Mouse (Mus musculus): ENCODE measurements around the gene Vps53. TPM values are rescaled to one million over a fixed set of nuclear protein-coding genes. Genes with fewer than 3 reads are reported as not detected.

The Vps53 gene
- polyA plus RNA-seq, 1 experiment from 2014 or later = 51.0 TPM

DNA sequence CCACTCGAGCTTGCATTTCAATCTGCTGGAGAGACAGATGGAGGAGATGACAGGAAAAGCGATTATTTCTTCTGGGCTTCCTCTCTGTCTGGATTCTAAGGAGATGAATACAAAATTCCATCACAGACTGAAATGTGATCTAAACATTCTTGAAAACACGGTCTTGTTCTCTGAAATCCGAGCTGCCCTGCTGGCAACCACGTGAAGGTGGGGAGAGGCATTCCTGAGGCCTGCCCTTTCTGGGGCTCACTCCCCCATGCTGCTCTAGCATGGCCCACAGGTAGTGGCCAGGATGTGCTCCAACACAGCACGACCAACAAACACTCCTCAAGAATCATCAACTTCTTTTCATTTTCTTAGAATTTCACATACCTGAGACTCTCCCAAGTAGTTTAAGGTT, 19.2 kb downstream of the Vps53 start:
- Histone ChIP-seq H3K36me3 (no peaks in the 10 kb centered on the region), H3K4me2 (replicated peaks) (no peak overlapping the region), H3K4me1 (replicated peaks) (no peaks in the 10 kb centered on the region), H3K27ac (no peak overlapping the region), H3K27me3 (replicated peaks) (no peaks in the 10 kb centered on the region), H3K9me3 (no peaks in the 10 kb centered on the region), H3K4me3 (replicated peaks) (no peak overlapping the region), H3K9ac (no peak overlapping the region)
- WGBS = 38% methylated on average over 6 of the region's 6 CpGs
- ATAC-seq = no peak

GRCm38 (mm10) chr11:76158375-76158774, 21.1 kb downstream of the Vps53 start:
- Histone ChIP-seq H3K27ac (no peak overlapping the region), H3K4me3 (replicated peaks) (no peak overlapping the region), H3K9ac (no peak overlapping the region), H3K4me1 (replicated peaks) (no peaks in the 10 kb centered on the region), H3K4me2 (replicated peaks) (no peak overlapping the region), H3K36me3 (peaks cover 5% of the 10 kb centered on the region; the same call in 1 of the 2 replicates), H3K9me3 (no peaks in the 10 kb centered on the region), H3K27me3 (replicated peaks) (no peaks in the 10 kb centered on the region)
- no peak for ATAC-seq
- 88% methylated on average over 2 of the region's 2 CpGs for whole genome bisulfite sequencing

DNA sequence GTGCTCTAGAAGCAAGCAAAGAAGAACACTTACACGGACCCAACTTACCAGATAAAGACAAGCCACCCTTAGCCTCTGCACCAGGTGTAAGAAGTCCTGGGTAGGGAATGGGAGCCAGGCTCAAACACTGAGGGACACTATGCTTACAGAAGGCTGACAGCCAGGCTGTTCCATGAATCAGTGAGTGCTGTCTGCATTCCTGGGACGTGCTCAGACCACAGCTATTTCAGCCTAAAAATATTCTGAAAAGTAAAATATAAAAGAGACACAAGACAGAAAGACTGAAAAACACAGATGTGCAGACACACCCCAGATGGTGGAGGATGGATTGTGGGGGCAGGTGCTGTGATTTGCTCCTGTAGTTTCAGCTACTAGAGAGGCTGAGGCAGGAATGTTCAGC, 24.6 kb downstream of the Vps53 start:
- Histone ChIP-seq H3K9ac (no peak overlapping the region), H3K4me2 (replicated peaks) (no peak overlapping the region), H3K36me3 (peaks cover 5% of the 10 kb centered on the region; the same call in 1 of the 2 replicates), H3K27me3 (replicated peaks) (no peaks in the 10 kb centered on the region), H3K4me3 (replicated peaks) (no peak overlapping the region), H3K27ac (no peak overlapping the region), H3K4me1 (replicated peaks) (no peaks in the 10 kb centered on the region), H3K9me3 (no peaks in the 10 kb centered on the region)
- WGBS = 63% methylated on average over 2 of the region's 2 CpGs
- ATAC-seq = no peak

- Histone ChIP-seq H3K27ac (no peak overlapping the region), H3K9me3 (no peaks in the 10 kb centered on the region), H3K27me3 (replicated peaks) (no peaks in the 10 kb centered on the region), H3K9ac (no peak overlapping the region), H3K4me1 (replicated peaks) (no peaks in the 10 kb centered on the region), H3K4me2 (replicated peaks) (no peak overlapping the region), H3K36me3 (peaks cover 5% of the 10 kb centered on the region; the same call in 1 of the 2 replicates), H3K4me3 (replicated peaks) (no peak overlapping the region)
- WGBS = 93% methylated on average over 2 of the region's 2 CpGs
- no peak for ATAC-seq
These were observed 25.2 kb downstream of the Vps53 start for GRCm38 (mm10) chr11:76154200-76154599.

DNA sequence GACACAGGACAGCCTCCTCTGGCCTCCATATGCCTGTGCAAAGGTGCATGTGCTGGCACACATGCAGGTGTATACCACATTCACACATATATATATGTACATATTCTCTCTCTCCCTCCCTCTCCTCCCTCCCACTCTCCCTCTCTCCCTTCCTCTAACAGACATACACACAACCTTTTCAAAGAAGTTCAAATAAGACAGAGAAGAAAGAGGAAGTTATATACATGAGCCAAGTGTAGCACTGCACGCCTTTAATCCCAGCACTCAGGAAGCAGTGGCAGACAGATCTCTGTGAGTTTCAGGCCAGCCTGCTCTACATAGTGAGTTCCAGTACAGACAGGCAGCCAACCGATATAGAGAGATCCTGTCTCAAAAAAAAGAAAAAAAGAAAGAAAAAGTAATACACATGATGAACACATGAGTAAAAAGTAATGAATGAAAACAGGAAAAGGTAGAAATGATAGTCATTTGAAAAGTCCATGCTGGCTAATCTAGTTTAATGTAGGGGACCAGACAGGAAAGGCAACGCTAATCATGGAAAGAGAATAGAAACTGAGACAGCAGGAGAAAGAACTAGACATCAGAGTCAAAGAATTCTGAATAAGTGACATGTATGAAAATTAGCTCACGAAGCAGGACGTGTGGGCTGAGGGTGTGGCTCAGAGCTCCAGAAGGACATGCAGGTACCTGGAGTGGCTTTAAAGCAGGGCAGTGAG, 26.1 kb downstream of the Vps53 start:
- H3K4me1 ChIP-seq (replicated peaks) = no peaks in the 10 kb centered on the region
- H3K4me3 ChIP-seq (replicated peaks) = no peak overlapping the region
- no peak overlapping the region for H3K9ac ChIP-seq
- no peak overlapping the region for H3K4me2 ChIP-seq (replicated peaks)
- H3K27ac ChIP-seq = no peak overlapping the region
- 79% methylated on average over 5 of the region's 5 CpGs for WGBS
- H3K36me3 ChIP-seq = peaks cover 5% of the 10 kb centered on the region; the same call in 1 of the 2 replicates
- ATAC-seq = no peak
- H3K27me3 ChIP-seq (replicated peaks) = no peaks in the 10 kb centered on the region
- no peaks in the 10 kb centered on the region for H3K9me3 ChIP-seq

GRCm38 (mm10) chr11:76150980-76151379, 28.5 kb downstream of the Vps53 start:
- ATAC-seq = no peak
- H3K9ac ChIP-seq = no peak overlapping the region
- H3K36me3 ChIP-seq = peaks cover 5% of the 10 kb centered on the region; the same call in 1 of the 2 replicates
- H3K27ac ChIP-seq = no peak overlapping the region
- H3K4me2 ChIP-seq (replicated peaks) = no peak overlapping the region
- H3K4me3 ChIP-seq (replicated peaks) = no peak overlapping the region
- H3K9me3 ChIP-seq = no peaks in the 10 kb centered on the region
- WGBS = 53% methylated on average over 4 of the region's 4 CpGs
- H3K4me1 ChIP-seq (replicated peaks) = peaks cover 5% of the 10 kb centered on the region
- no peaks in the 10 kb centered on the region for H3K27me3 ChIP-seq (replicated peaks)

GRCm38 (mm10) chr11:76148055-76149008, 31.1 kb downstream of the Vps53 start:
- WGBS = 45% methylated on average over 8 of the region's 8 CpGs

GRCm38 (mm10) chr11:76146187-76147010, 33.0 kb downstream of the Vps53 start:
- H3K4me1 ChIP-seq (replicated peaks) = peaks cover 12% of the 10 kb centered on the region
- H3K4me3 ChIP-seq (replicated peaks) = no peak overlapping the region
- H3K9ac ChIP-seq = no peak overlapping the region
- no peak overlapping the region for H3K4me2 ChIP-seq (replicated peaks)
- H3K27ac ChIP-seq = peak overlapping the region; percentile 18; the same call in 1 of the 2 replicates
- H3K36me3 ChIP-seq = 0 out of 2 replicates have a peak, but pooled peaks cover 2% of the 10 kb centered on the region
- no peaks in the 10 kb centered on the region for H3K9me3 ChIP-seq
- WGBS = 67% methylated on average over 8 of the region's 8 CpGs
- ATAC-seq = peak; percentile 53
- H3K27me3 ChIP-seq (replicated peaks) = no peaks in the 10 kb centered on the region

More at GRCm38 (mm10) chr11:76148055-76149008, 31.1 kb downstream of the Vps53 start:
- peak; percentile 56; the same call in 1 of the 2 replicates for ATAC-seq
- Histone ChIP-seq H3K4me3 (replicated peaks) (no peak overlapping the region), H3K9me3 (no peaks in the 10 kb centered on the region), H3K27me3 (replicated peaks) (no peaks in the 10 kb centered on the region), H3K4me1 (replicated peaks) (peaks cover 12% of the 10 kb centered on the region), H3K36me3 (no peaks in the 10 kb centered on the region), H3K27ac (peak overlapping the region; percentile 66), H3K9ac (no peak overlapping the region), H3K4me2 (replicated peaks) (no peak overlapping the region; the same call in 1 of the 2 replicates)

DNA sequence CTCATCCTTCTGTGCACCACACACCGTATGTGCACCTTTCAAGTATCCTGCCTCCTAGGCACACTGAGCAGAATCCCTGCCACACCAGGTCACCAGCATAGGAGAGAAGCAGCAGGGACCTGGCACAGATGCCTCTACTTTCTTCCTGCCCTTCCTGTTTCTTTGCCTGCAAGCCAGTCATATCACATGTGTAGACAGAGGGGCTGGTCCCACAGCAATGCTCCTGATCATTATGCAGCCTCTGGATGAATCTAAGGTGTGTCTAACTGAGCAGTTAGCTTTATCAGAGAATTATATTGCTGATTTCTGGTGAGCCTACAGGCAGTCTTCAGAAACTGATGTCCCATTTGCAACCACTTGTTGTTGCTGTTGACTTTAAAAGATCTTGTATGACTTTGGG, 34.3 kb downstream of the Vps53 start:
- H3K4me2 ChIP-seq (replicated peaks) = no peak overlapping the region
- H3K27me3 ChIP-seq (replicated peaks) = no peaks in the 10 kb centered on the region
- ATAC-seq = peak; percentile 50
- 86% methylated on average over 1 of the region's 1 CpGs for WGBS
- H3K4me1 ChIP-seq (replicated peaks) = peaks cover 12% of the 10 kb centered on the region
- H3K9ac ChIP-seq = no peak overlapping the region
- 0 out of 2 replicates have a peak, but pooled peaks cover 2% of the 10 kb centered on the region for H3K36me3 ChIP-seq
- no peaks in the 10 kb centered on the region for H3K9me3 ChIP-seq
- no peak overlapping the region for H3K27ac ChIP-seq
- H3K4me3 ChIP-seq (replicated peaks) = no peak overlapping the region

- no peaks in the 10 kb centered on the region for H3K9me3 ChIP-seq
- H3K9ac ChIP-seq = no peak overlapping the region
- no peak overlapping the region for H3K4me2 ChIP-seq (replicated peaks)
- no peaks in the 10 kb centered on the region for H3K27me3 ChIP-seq (replicated peaks)
- WGBS = 85% methylated on average over 8 of the region's 8 CpGs
- ATAC-seq = no peak
- no peak overlapping the region for H3K4me3 ChIP-seq (replicated peaks)
- H3K27ac ChIP-seq = no peak overlapping the region
- 0 out of 2 replicates have a peak, but pooled peaks cover 2% of the 10 kb centered on the region for H3K36me3 ChIP-seq
- H3K4me1 ChIP-seq (replicated peaks) = peaks cover 12% of the 10 kb centered on the region
These were observed 35.1 kb downstream of the Vps53 start for GRCm38 (mm10) chr11:76144386-76144785.

DNA sequence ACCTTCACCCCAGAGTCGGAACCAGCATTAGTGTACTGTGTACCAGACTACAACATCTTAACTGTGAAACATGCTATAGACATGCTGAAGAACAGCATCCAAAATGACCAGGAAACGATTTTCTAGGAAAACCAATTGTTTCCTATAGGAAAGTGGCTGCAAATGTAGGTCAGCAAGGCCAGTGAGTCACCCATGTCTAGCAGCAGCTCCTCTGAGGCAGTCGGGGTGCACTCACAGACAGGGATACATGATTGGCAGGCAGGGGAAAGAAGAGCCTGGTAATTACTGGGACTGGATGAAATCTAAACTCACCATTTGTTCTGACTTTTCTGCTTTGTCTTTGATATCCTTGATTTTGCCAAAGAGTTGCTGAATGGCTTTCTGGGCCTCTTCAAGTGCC, 41.5 kb downstream of the Vps53 start:
- Histone ChIP-seq H3K36me3 (peaks cover 14% of the 10 kb centered on the region; the same call in 1 of the 2 replicates), H3K9me3 (no peaks in the 10 kb centered on the region), H3K4me1 (replicated peaks) (no peaks in the 10 kb centered on the region), H3K9ac (no peak overlapping the region), H3K27ac (no peak overlapping the region), H3K4me2 (replicated peaks) (no peak overlapping the region), H3K4me3 (replicated peaks) (no peak overlapping the region), H3K27me3 (replicated peaks) (no peaks in the 10 kb centered on the region)
- no peak for ATAC-seq
- 84% methylated on average over 3 of the region's 3 CpGs for WGBS
